Mouse (Mus musculus) spleen, adult 2 months (tissue): ENCODE results near the gene Gosr1.

Source experiments
- CTCF ChIP-seq: fragments of 200-500 bp; IDR thresholded peaks from 2 replicates; pipeline ENCODE4 v1.5.1; 2011; ENCODE audit warnings: mild to moderate bottlenecking, inconsistent platforms; ENCODE audit not compliant: insufficient read depth, insufficient read length, insufficient replicate concordance; ENCODE audit errors: extremely low read depth
- POLR2A ChIP-seq: fragments of 200-500 bp; IDR thresholded peaks from 2 replicates; pipeline ENCODE4 v1.6.1; 2011; ENCODE audit warnings: low read depth, low read length, inconsistent platforms

GRCm38 (mm10) chr11:76810706-76811495, 47.5 kb upstream of the Gosr1 start:
- TF ChIP-seq CTCF (no peak), POLR2A (no peak)
